Mouse (Mus musculus) embryonic fibroblast, embryonic 13.5 days (primary cell): Measurements from ENCODE around the gene Akap9.

Experiments
- CTCF ChIP-seq: IDR thresholded peaks from 2 replicates; pipeline ENCODE4 v1.5.1; 2011; ENCODE audit warnings: mild to moderate bottlenecking, control low read depth, low read length, moderate library complexity, borderline replicate concordance; ENCODE audit not compliant: insufficient read depth
- POLR2A ChIP-seq: IDR thresholded peaks from 2 replicates; pipeline ENCODE4 v1.6.1; 2011; ENCODE audit warnings: low read depth, mild to moderate bottlenecking, control low read depth, low read length, moderate library complexity

GRCm38 (mm10) chr5:4103626-4104340 lies 175.9 kb downstream of the Akap9 start:
- TF ChIP-seq CTCF = no peak
- no peak for TF ChIP-seq POLR2A
